Mouse (Mus musculus) left cerebral cortex, adult 18-20 months (tissue): ENCODE data around the gene Slc48a1. TPM values are rescaled to one million over a fixed set of nuclear protein-coding genes. Genes with fewer than 3 reads are reported as not detected.
A peak's percentile ranks its signal among the peaks of the same experiment; 100 is the strongest.

Experiments used
- DNase-seq, 2 experiments: peaks; one replicate each; pipeline ENCODE4 v3.0.0; 2021 to 2022; ENCODE audit warnings: low spot score in 2 of 2, mixed read lengths in 1 of 2
- total RNA-seq, 2 experiments: library from RNA; stranded (reverse); gene quantifications; 2 replicates each; pipeline ENCODE4 v1.2.3; 2021

Gene Slc48a1
- total RNA-seq, 2 experiments from 2014 or later, result 154 to 168 TPM

- no peak for DNase-seq
Measured at GRCm38 (mm10) chr15:97751676-97752075, 26.6 kb upstream of the Slc48a1 start.

DNA sequence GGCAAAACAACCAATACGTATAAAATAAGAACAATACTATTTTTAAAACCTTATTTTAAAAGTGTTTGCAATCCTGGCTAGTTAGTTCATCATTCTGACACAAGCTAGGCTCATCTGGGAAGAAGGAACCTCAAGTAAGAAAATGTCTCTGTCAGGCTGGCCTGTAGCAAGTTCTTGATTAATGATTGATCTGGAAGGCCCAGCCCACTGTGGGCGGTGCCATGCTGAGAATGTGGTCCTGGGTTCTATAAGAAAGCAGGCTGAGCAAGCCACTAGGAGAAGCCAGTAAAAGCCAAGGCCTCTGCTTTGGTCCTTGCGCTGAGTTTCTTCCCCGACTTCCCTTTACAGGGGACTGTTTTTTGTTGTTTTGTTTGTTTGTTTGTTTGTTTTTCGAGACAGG, 25.8 kb upstream of the Slc48a1 start:
- DNase-seq, result no peak

DNA sequence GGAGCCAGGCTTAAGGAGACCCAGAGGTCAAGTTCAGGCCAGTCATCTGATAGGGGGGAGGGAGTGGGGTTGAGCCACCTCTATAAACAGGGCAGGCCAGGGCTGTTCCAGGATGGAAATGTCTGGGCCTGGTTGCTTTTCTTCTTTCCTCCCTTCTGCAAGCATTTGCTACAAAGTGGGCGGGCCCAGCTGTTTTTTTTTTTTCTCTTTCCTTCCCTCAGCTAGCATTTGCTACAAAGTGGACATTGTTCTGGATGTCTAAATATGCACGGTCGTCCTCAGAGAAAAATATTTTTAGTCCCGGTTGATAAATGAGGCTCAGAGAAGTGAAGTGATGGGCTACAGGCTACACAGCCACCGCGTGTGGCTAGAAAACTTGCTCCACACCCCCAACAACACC, 23.8 kb upstream of the Slc48a1 start:
- no peak for DNase-seq

- DNase-seq, result no peak
Measured at GRCm38 (mm10) chr15:97755361-97755760, 23.0 kb upstream of the Slc48a1 start.

GRCm38 (mm10) chr15:97760006-97760405, 18.3 kb upstream of the Slc48a1 start:
- peak; percentile 44 to 52 for DNase-seq

- DNase-seq, result no peak
Measured at GRCm38 (mm10) chr15:97760952-97761351, 17.4 kb upstream of the Slc48a1 start.

DNA sequence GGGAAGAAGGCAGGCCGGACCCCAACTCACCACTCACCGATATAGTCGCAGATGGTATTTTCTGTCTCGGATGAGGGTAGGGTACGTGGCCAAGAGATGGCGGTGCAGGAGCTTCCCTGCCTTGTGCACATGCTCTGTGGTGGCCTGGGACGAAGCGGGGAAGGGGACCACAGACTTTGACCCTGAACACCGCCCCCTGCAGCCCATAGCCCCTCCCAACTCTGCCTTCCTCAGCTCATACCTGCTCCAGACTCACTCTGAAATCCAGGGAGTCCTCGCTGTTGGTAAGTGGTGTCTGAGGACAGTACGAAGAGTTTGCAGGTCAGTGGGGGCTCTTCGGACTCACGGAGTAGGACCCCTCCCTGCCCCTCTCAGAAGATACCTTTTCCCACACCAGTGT, 16.9 kb upstream of the Slc48a1 start:
- no peak for DNase-seq

- DNase-seq, result no peak
Measured at GRCm38 (mm10) chr15:97762733-97763132, 15.6 kb upstream of the Slc48a1 start.

DNA sequence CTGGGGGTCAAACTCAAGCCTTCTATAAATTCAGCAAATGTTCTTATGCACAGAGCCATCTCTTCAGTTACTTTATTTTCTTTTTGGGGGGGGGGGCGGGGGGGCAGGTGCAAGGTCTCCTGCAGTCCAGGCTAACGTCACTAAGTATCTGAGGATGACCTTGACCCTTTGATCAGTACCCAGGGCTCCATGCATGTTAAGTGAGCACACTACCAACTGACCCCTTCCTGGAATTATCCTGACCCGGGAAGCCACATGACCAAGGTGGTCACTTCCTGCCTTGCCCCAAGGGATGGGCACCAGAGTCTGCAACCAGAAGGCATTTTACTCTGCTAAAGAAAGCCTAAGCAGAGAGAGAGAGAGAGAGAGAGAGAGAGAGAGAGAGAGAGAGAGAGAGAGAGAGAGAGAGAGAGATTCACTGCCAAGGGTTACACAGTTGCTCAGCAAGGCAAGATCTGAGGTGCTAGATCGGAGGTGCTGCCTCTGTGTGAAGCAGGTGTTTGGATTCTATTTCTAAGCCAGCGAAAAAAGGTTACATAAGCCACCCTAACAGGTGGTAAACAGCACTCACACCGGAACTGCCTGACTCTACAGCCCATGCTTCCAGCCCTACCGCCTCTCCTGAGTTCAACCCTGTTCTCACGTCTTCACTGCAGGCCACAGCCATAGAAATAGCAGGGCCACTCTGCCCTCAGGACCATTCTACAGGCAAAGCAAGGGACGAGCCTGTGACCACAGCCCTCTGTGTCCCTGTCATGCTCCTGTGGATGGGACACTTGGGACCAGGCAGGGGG, 14.9 kb upstream of the Slc48a1 start:
- DNase-seq, result no peak

- DNase-seq, result no peak
Measured at GRCm38 (mm10) chr15:97764532-97764931, 13.8 kb upstream of the Slc48a1 start.

DNA sequence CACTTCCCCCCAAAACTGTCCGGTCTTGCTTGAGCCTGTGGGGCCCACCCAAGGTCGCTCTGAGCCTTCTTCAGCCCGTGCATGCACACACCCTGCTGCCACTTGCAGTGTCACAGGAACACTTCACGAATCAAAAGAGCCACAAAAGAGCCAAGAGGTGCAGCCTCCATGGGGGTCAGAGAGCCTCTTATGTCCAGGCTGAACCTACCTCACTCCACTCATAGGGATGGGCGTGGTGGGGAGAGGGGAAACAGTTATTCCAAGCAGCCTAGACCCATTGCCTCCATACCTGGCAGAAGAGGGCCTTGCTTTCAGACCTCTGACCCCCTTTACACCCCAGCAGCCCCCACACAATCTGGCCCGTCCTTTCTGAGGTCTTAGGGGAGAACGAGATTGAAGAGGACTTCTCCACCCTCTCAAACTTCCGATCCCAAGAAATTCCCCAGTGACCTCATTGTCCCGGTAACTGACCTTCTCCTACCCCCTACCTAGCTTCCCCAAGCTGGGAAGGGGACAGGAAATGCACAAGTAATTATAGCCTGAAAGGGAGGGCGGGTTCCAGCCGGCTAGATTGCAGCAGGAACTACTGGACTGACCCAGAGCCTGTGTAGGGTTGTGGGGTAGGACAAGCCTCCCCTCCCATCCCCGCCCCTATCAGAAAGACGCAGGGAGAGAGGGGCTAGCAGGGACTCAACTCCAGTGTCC, 13.1 kb upstream of the Slc48a1 start:
- DNase-seq, result no peak

- no peak for DNase-seq
Measured at GRCm38 (mm10) chr15:97766194-97766593, 12.1 kb upstream of the Slc48a1 start.

DNA sequence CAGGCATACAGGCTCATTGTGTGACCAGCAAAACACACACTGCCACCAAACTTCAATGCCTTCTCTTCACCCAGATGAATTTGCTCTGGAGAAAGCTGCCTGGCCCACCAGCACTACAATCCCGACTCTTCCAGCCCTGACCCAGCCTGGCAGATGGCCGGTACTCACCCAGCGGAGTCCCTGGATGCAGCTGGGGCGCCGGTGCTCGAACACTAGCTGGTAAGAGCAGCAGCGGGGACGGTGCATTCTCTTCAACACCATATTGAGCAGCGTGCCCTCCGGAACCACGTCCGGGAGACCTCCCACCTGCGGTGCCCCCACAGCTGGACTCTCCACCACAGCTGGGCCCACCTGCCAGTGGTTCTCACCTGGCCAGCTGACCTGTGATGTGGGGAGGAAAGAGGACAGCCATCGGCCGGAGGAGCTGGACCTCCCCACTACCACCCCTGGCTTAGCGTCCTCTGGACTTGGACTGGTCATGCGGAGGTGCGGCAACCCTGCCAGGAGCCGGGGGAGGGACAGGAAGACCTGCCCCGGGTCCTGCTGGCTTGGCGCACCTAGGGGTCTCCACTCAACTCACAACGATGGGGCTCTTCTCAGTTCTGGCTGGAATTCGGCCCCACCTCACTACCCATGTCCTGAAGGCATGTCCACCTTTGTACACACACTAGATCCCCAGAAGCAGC, 11.6 kb upstream of the Slc48a1 start:
- DNase-seq, result no peak

DNA sequence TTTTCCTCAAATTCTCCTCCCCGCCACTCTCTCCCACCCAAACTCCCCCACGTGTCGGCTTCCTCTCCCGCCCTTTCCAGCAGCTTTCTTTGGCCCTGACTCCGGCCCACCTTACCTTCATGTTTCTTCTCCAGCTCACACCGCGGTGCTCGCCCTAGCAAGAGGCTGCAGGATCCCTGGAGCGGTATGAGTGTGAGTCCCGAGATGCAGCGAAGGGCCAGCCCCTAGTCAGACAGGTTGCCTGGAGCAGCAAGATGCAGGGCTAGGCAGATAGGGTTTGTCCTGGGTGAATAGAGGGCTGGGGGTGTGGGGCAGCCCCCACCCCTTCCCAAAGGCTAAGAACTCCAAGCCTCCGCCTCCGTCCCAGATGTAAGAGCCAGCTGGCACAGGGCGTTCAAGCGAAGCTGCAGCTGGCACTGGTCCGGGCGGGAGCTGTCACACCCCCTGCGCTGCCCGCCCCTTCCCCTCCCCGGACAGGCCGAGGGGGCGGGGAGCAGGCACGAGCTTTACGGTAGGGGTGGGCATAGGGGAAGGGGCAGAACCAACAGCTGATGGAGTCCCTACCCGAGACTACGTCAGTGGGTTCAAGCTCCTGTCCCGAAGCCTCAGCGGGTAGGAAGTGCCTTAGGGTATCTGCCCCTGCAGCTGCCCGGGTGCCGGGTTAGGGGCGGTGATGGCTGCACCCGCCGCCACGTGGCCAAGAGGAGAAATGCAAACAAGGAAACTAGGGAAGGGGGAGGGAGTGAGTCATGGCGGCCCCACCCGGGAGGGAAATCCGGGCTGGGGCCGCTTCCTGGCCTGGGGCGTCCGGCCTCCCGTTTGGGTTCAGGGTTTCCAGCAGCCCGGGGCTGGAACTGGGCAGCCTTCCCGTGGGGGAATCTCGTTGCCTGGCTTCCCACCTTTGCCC, 10.8 kb upstream of the Slc48a1 start, which contains the start of gene Rapgef3:
Rapgef3 (minus strand) TSS at position 693 of the 907 bp plus-strand sequence.
- DNase-seq, result peak; percentile 64 to 74

GRCm38 (mm10) chr15:97768192-97768591, 10.1 kb upstream of the Slc48a1 start:
- no peak for DNase-seq

DNA sequence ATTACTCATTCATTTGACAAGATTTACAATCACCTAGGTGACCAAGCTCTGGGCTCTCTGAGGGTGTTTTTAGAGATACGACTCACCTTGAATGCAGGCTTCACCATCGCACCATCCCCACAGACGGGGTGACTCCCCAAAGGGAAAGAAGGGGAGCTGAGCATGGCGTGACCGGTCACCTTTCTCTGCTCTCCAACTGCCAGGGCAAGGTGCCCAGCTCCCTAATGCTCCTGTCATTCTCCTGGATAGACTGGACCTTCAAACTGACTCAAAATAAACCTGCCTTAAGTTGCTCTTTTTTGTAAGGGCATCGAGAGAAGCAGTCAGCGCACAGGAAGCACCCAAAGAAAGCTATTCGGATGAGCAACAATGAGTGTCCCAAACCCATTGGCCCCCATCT, 8.0 kb upstream of the Slc48a1 start:
- DNase-seq, result no peak

GRCm38 (mm10) chr15:97773108-97773507, 5.2 kb upstream of the Slc48a1 start:
- DNase-seq, result no peak

DNA sequence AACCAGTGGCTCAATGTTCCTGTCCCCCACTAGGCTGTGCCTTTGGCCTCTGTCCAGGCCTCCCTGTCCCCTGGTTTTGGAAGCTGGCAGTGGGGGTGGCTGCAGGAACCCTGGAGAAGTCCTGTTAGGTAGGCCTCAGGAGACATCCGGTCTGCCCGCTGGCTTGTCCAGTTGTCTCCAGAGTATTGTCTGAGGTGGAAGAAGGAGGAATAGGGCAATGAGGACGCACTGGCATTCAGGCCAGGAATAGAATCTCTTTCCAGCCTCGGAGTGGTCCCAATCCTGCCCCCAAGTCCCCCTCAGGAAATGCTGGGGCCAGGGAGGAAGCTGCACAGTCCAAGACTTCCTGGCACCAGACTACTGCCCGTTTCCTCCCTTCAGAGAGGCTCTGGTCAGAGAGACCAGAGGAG, 4.4 kb upstream of the Slc48a1 start:
- no peak for DNase-seq

- DNase-seq, result peak; percentile 81 to 88
Measured at GRCm38 (mm10) chr15:97776514-97776913, 1.8 kb upstream of the Slc48a1 start.

- no peak for DNase-seq
Measured at GRCm38 (mm10) chr15:97776919-97777318, 1.4 kb upstream of the Slc48a1 start.

GRCm38 (mm10) chr15:97779576-97779975, 1.3 kb downstream of the Slc48a1 start:
- DNase-seq, result no peak
